Mouse (Mus musculus): ENCODE measurements around the gene Ano9.

- TF ChIP-seq CTCF (IDR thresholded peaks at IDR 0.05; ENCODE audit: low read depth): no peak
- TF ChIP-seq EP300 (optimal IDR thresholded peaks at IDR 0.05): no peak
These were observed 39.8 kb downstream of the Ano9 start, which contains the start of gene Pkp3 for GRCm38 (mm10) chr7:141077841-141078240.
